Mouse (Mus musculus) midbrain, embryonic 14.5 days (tissue): Measurements from ENCODE around the gene Tmem242. TPM values are rescaled to one million over a fixed set of nuclear protein-coding genes. Genes with fewer than 3 reads are reported as not detected.
"Not testable (repeated sequence)": the region's sequence is repeated elsewhere in the genome, so short reads cannot be mapped to it uniquely, and the experiment has no call there.

Experiments
- ATAC-seq: fragments of 200-750 bp; cut with Nextera tagmentation; 2 replicates; pipeline ENCODE4 v1.8.0; 2017; ENCODE audit warnings: moderate number of reproducible peaks, moderate library complexity; ENCODE audit not compliant: low FRiP score, low TSS enrichment
- DNase-seq: peaks from one replicate; pipeline ENCODE4 v3.0.0-alpha.2; 2015
- H3K27ac ChIP-seq: fragments of 300-500 bp; sonication (generic); replicated peaks from 2 replicates; pipeline ENCODE4 v1.5.1; 2014; ENCODE audit warnings: mild to moderate bottlenecking, low read depth, low read length, moderate library complexity
- H3K27me3 ChIP-seq: fragments of 300-500 bp; sonication (generic); 2 replicates; pipeline ENCODE4 v1.6.1; 2014; ENCODE audit warnings: low read length, control low read depth, mixed read lengths; ENCODE audit not compliant: control insufficient read depth, insufficient read depth
- H3K36me3 ChIP-seq: fragments of 300-500 bp; sonication (generic); 2 replicates; pipeline ENCODE4 v1.6.1; 2014; ENCODE audit warnings: low read length, control low read depth; ENCODE audit not compliant: control insufficient read depth, insufficient read depth
- H3K4me1 ChIP-seq: fragments of 300-500 bp; sonication (generic); 2 replicates; pipeline ENCODE4 v1.6.1; 2014; ENCODE audit warnings: mild to moderate bottlenecking, antibody characterized with exemption, low read length, control low read depth; ENCODE audit not compliant: control insufficient read depth, insufficient read depth
- H3K4me2 ChIP-seq: fragments of 300-500 bp; sonication (generic); 2 replicates; pipeline ENCODE4 v1.6.1; 2014; ENCODE audit warnings: mild to moderate bottlenecking, low read length, moderate library complexity
- H3K4me3 ChIP-seq: fragments of 300-500 bp; sonication (generic); replicated peaks from 2 replicates; pipeline ENCODE4 v1.5.1; 2014; ENCODE audit warnings: low read depth, low read length
- H3K9ac ChIP-seq: fragments of 300-500 bp; sonication (generic); replicated peaks from 2 replicates; pipeline ENCODE4 v1.6.1; 2014; ENCODE audit warnings: mild to moderate bottlenecking, low read length, moderate library complexity
- H3K9me3 ChIP-seq: fragments of 300-500 bp; sonication (generic); 2 replicates; pipeline ENCODE4 v1.6.1; 2016; ENCODE audit warnings: low read length, control low read depth, mixed read lengths; ENCODE audit not compliant: control insufficient read depth
- WGBS: fragments of 180-500 bp; shearing (Covaris S2); extraction: QIAGEN DNeasy Blood & Tissue Kit; methylation state at CpG from one replicate; pipeline ENCODE4 v1.1.7; 2014; 5-methylcytosine and 5-hydroxymethylcytosine counted together
- polyA plus RNA-seq: library from polyadenylated mRNA; unstranded; fragments of >200 nt; fragmentation: Nextera tagmentation; extraction: Ambion mirVana; gene quantifications from 2 replicates; pipeline ENCODE4 v1.2.1, GENCODE M21; 2014

The Tmem242 gene
- polyA plus RNA-seq, 1 experiment from 2014 or later, result 110 TPM

DNA sequence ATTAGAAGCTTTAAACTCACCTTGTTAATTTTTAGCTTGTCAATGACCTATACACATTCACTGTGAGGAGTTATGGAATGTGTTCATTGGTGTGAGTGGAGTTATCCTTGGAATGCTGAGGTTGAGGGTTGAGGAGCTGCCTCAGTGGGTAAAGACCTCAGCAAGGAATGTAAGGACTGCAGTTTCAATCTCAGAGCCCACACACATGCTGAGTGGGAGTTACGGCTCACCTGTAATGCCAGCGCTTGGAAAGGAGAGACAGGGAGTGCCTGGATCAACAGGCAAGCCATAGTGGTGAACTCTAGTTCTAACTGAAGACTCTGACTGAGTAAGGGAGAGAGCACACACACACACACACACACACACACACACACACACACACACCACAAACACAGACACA, 23.9 kb upstream of the Tmem242 start:
- H3K27ac ChIP-seq, result no peak overlapping the region
- no peak overlapping the region for H3K4me3 ChIP-seq
- no peaks in the 10 kb centered on the region for H3K36me3 ChIP-seq
- WGBS, result 92% methylated on average over 2 of the region's 2 CpGs
- no peak overlapping the region for H3K9ac ChIP-seq
- DNase-seq (no peak), ATAC-seq (no peak)
- no peaks in the 10 kb centered on the region for H3K9me3 ChIP-seq
- no peaks in the 10 kb centered on the region for H3K4me1 ChIP-seq
- no peaks in the 10 kb centered on the region for H3K27me3 ChIP-seq
- no peak overlapping the region for H3K4me2 ChIP-seq

DNA sequence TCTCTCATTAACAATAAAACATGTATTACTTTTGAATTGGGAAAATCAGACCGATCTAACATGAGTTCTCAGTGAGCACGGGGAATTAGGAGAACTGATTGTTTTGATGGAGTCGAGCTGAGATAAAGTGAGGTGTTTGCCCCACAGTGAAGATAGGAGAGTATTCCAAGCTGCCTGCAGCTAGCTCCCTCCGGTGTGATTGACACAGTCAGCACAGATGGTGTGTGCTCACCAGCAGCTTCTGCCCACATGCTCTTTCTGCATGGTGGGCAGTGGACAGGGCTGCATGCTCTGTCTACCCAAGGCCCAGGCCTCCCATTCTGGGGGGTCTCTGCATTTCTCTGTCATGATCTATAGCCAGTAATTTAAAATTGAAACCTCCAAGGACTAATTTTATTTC, 13.6 kb upstream of the Tmem242 start:
- WGBS, result 78% methylated on average over 4 of the region's 4 CpGs
- Histone ChIP-seq H3K27ac (no peak overlapping the region), H3K4me3 (no peak overlapping the region), H3K9ac (no peak overlapping the region), H3K36me3 (no peaks in the 10 kb centered on the region), H3K27me3 (no peaks in the 10 kb centered on the region), H3K4me2 (no peak overlapping the region), H3K4me1 (no peaks in the 10 kb centered on the region), H3K9me3 (no peaks in the 10 kb centered on the region)
- ATAC-seq (no peak), DNase-seq (no peak)

DNA sequence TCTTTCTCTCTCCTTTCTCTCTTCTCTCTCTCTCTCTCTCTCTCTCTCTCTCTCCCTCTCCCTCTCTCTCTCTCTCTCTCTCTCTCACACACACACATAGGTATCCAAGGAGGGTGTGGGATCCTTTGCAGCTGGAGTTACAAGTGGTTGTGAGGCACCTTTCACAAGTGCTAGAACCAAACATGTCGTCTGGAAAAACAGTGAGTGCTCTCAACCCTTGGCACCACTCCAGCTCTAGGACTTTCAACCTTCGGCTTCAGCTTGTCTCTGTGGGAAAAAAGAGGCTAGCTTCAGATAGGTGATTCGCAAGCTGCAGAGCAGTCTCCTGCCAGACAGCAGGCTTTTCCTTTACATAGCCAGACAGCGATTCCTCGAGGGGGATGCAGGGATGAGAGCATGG, 3.7 kb upstream of the Tmem242 start:
- peaks cover 14% of the 10 kb centered on the region for H3K4me1 ChIP-seq
- no peaks in the 10 kb centered on the region for H3K36me3 ChIP-seq
- ATAC-seq (no peak), DNase-seq (no peak)
- no peak overlapping the region for H3K27ac ChIP-seq
- no peak overlapping the region for H3K4me3 ChIP-seq
- H3K9me3 ChIP-seq, result no peaks in the 10 kb centered on the region
- no peak overlapping the region for H3K9ac ChIP-seq
- no peaks in the 10 kb centered on the region for H3K27me3 ChIP-seq
- no peak overlapping the region for H3K4me2 ChIP-seq
- 62% methylated on average over 5 of the region's 5 CpGs for WGBS

DNA sequence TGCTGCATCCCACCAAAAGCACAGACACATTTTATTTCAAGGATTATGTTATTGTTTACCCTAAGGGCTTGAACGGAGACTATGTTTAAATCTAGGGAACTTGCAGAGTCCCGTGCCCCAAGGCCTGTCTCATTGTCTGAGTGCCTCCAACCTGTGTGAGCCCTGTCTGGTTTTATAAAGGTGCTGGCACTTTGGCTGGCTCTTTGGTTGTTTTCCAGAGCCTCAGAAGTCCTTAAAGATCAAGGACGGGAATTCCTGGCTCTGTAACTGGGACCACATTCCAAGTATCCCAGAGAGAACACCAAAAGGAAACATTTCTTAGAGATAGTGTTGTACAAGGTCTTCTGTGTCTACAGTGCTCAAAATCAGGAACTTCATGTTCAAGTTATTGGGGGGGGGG, 3.2 kb upstream of the Tmem242 start:
- ATAC-seq (no peak), DNase-seq (no peak)
- 82% methylated on average over 3 of the region's 3 CpGs for WGBS
- H3K4me1 ChIP-seq, result peaks cover 16% of the 10 kb centered on the region
- no peak overlapping the region for H3K27ac ChIP-seq
- H3K9me3 ChIP-seq, result no peaks in the 10 kb centered on the region
- H3K9ac ChIP-seq, result no peak overlapping the region
- H3K36me3 ChIP-seq, result no peaks in the 10 kb centered on the region
- H3K4me2 ChIP-seq, result no peak overlapping the region
- no peaks in the 10 kb centered on the region for H3K27me3 ChIP-seq
- no peak overlapping the region for H3K4me3 ChIP-seq

DNA sequence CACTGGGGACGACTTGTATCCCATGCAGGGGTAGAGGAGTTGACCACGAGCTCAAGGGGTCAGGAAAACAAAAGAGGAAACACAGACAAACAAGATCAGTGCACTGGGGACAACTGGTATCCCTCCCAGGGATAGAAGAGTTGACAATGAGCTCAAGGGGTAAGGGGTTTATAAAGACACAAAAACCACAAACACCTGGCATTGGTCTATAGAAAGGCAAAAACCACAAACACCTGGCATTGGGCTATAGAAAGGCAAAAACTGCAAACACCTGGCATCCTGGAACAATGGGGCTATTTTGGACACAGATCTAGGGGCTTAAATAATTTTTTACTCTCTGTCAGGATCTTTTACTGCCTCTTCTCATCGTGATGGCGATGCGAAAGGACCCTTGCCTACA, 2.3 kb upstream of the Tmem242 start:
- WGBS, result 81% methylated on average over 5 of the region's 5 CpGs
- H3K27me3 ChIP-seq, H3K9ac ChIP-seq, ATAC-seq, H3K27ac ChIP-seq, H3K4me3 ChIP-seq, H3K36me3 ChIP-seq, H3K4me2 ChIP-seq, DNase-seq, H3K9me3 ChIP-seq: not testable (repeated sequence)
- peaks cover 16% of the 10 kb centered on the region for H3K4me1 ChIP-seq

DNA sequence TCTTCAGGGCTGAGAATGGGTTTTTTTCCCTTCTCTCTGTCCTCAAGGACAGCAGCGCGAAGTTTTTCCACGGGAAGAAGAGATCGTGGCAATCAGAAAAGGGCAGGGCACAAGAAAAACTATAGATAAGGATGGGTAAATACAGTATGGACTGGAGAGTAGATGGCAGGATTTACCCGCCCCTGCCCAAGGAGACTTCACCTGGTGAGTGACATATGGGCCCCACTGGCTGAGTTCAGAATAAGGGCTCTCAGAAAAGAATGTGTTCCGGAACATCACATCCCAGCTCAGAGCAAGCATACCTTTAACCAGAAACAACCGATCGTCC, 264 bp downstream of the Tmem242 start:
- Histone ChIP-seq H3K9ac (peak overlapping the region; percentile 74), H3K4me1 (peaks cover 16% of the 10 kb centered on the region), H3K4me2 (peak overlapping the region; percentile 75), H3K9me3 (no peaks in the 10 kb centered on the region), H3K4me3 (peak overlapping the region; percentile 56), H3K27me3 (no peaks in the 10 kb centered on the region), H3K27ac (peak overlapping the region; percentile 75; the same call in 1 of the 2 replicates), H3K36me3 (no peaks in the 10 kb centered on the region; the same call in 1 of the 2 replicates)
- ATAC-seq, result 0 out of 2 replicates have a peak, but pooled peaks have one; percentile 11
- WGBS, result under 1% methylated on average over 8 of the region's 8 CpGs
- no peak for DNase-seq

DNA sequence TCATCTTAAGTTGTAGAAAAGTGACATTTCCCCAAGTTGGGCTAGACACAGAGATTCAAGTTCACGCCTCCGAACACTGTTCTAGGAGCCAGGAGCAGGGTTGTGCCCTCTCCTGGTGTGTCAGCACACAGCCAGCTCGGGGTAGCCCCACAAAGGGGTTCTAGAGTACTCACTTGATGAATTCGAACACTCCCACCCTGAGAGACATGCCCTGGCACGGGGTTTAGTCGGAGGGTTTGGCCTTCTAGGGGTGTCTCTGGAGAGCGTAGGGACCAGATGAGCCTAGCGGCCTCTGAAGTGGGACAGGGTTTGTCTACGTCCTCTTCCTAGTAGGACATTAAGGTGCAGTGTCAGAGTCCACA, 10.3 kb downstream of the Tmem242 start:
- H3K27me3 ChIP-seq, result no peaks in the 10 kb centered on the region
- no peak overlapping the region for H3K4me2 ChIP-seq
- H3K4me1 ChIP-seq, result no peaks in the 10 kb centered on the region
- H3K4me3 ChIP-seq, result no peak overlapping the region
- H3K9ac ChIP-seq, result no peak overlapping the region
- peaks cover 34% of the 10 kb centered on the region for H3K36me3 ChIP-seq
- H3K27ac ChIP-seq, result peak overlapping the region; percentile 74
- peak; percentile 55; the same call in 1 of the 2 replicates for ATAC-seq
- H3K9me3 ChIP-seq, result no peaks in the 10 kb centered on the region
- WGBS, result 74% methylated on average over 9 of the region's 9 CpGs
- DNase-seq, result no peak

DNA sequence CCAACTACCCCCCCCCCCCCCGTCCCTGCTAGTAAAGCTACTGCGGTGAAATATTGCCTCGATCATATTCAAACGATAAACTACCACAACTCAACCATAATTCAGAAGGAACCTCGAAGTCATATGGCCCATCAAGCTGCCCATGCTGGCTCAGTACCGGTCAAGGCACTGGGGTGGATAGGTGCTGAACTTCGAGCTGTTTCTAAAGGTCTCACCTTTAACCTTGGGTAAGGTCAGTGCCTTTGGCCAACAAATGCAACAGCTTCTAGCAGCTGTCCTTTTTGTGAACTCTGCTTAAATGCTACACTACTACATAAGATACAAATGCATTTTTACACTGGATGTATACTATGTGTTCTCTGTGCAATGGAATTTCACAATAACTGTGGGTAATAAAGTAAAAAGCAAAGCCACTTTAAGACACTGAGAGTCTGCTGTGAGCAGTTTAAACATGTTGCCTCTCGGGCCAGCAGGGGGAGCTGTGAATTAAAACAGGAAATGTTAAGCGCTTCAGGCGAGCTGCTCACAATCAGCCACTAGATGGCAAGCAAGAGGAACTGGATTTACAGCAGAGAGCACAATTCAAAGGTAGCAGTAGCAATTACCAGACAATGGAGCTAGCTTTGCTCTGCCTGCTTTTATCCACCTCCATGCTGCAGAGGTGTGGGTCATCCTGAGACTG, 10.8 kb downstream of the Tmem242 start:
- no peak overlapping the region for H3K4me3 ChIP-seq
- H3K36me3 ChIP-seq, result peaks cover 34% of the 10 kb centered on the region
- peak; percentile 87 for ATAC-seq
- peak; percentile 99 for DNase-seq
- peak overlapping the region; percentile 74 for H3K27ac ChIP-seq
- no peaks in the 10 kb centered on the region for H3K4me1 ChIP-seq
- H3K4me2 ChIP-seq, result no peak overlapping the region
- H3K9me3 ChIP-seq, result no peaks in the 10 kb centered on the region
- 59% methylated on average over 10 of the region's 10 CpGs for WGBS
- no peaks in the 10 kb centered on the region for H3K27me3 ChIP-seq
- no peak overlapping the region for H3K9ac ChIP-seq

DNA sequence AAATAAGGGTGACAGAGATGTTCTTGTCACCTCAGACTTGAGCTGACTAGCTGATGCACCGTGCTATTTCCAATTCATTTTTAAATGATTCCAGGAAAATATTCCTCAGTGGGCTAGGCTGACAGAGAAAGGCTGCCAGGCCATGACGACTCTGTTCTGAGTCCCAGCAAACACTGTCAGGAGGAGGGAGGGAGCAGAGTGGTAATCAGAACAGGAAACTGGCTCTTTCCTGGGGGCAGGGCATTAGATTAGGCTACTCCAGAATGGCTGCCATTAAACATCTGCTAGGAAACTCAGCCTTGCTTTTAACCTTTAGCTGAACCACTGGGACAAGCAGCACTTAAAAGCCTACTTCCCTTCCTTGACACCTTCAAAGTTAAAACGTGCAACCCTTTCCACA, 14.9 kb downstream of the Tmem242 start:
- no peaks in the 10 kb centered on the region for H3K4me1 ChIP-seq
- DNase-seq, result no peak
- no peak for ATAC-seq
- H3K36me3 ChIP-seq, result peaks cover 6% of the 10 kb centered on the region; the same call in 1 of the 2 replicates
- no peak overlapping the region for H3K4me2 ChIP-seq
- 68% methylated on average over 3 of the region's 3 CpGs for WGBS
- no peak overlapping the region for H3K9ac ChIP-seq
- no peak overlapping the region for H3K4me3 ChIP-seq
- no peaks in the 10 kb centered on the region for H3K27me3 ChIP-seq
- H3K27ac ChIP-seq, result no peak overlapping the region
- no peaks in the 10 kb centered on the region for H3K9me3 ChIP-seq
